Mouse (Mus musculus) retina, postnatal 1 day (tissue): Measurements from ENCODE around the gene Eml1.

Source experiments
- DNase-seq: peaks from one replicate; pipeline ENCODE4 v3.0.0-alpha.2; 2012

The Eml1 gene

GRCm38 (mm10) chr12:108370596-108371428, at the start of gene Eml1:
Eml1 (plus strand) TSS chr12:108370957.
- no peak for DNase-seq

GRCm38 (mm10) chr12:108326401-108326800, 44.4 kb upstream of the Eml1 start:
- DNase-seq: no peak

GRCm38 (mm10) chr12:108327889-108328491, 42.8 kb upstream of the Eml1 start:
- peak; percentile 85 for DNase-seq

GRCm38 (mm10) chr12:108333056-108333455, 37.7 kb upstream of the Eml1 start:
- peak; percentile 92 for DNase-seq

- DNase-seq: no peak
Measured at GRCm38 (mm10) chr12:108333481-108333882, 37.3 kb upstream of the Eml1 start.

GRCm38 (mm10) chr12:108333895-108334445, 36.8 kb upstream of the Eml1 start, which contains the start of gene Cyp46a1:
Cyp46a1 (plus strand) TSS chr12:108334381.
- peak; percentile 100 for DNase-seq

- no peak for DNase-seq
Measured at GRCm38 (mm10) chr12:108334529-108334928, 36.2 kb upstream of the Eml1 start.

GRCm38 (mm10) chr12:108338572-108339190, 32.1 kb upstream of the Eml1 start:
- DNase-seq: peak; percentile 80

- DNase-seq: no peak
Measured at GRCm38 (mm10) chr12:108348151-108348550, 22.6 kb upstream of the Eml1 start.

- no peak for DNase-seq
Measured at GRCm38 (mm10) chr12:108349026-108349425, 21.7 kb upstream of the Eml1 start.

GRCm38 (mm10) chr12:108350931-108351330, 19.8 kb upstream of the Eml1 start:
- no peak for DNase-seq

GRCm38 (mm10) chr12:108352371-108353136, 18.2 kb upstream of the Eml1 start:
- no peak for DNase-seq

- DNase-seq: no peak
Measured at GRCm38 (mm10) chr12:108354284-108354683, 16.5 kb upstream of the Eml1 start.

- DNase-seq: no peak
Measured at GRCm38 (mm10) chr12:108355271-108355670, 15.5 kb upstream of the Eml1 start.

GRCm38 (mm10) chr12:108355986-108356385, 14.8 kb upstream of the Eml1 start:
- no peak for DNase-seq

GRCm38 (mm10) chr12:108363796-108364195, 7.0 kb upstream of the Eml1 start:
- peak; percentile 86 for DNase-seq

GRCm38 (mm10) chr12:108365340-108365739, 5.4 kb upstream of the Eml1 start:
- peak; percentile 84 for DNase-seq

GRCm38 (mm10) chr12:108365868-108366267, 4.9 kb upstream of the Eml1 start:
- DNase-seq: no peak

GRCm38 (mm10) chr12:108367909-108368308, 2.8 kb upstream of the Eml1 start:
- no peak for DNase-seq

GRCm38 (mm10) chr12:108368921-108369320, 1.8 kb upstream of the Eml1 start:
- DNase-seq: no peak

GRCm38 (mm10) chr12:108371429-108371765, 640 bp downstream of the Eml1 start:
- no peak for DNase-seq

- DNase-seq: no peak
Measured at GRCm38 (mm10) chr12:108372241-108372640, 1.5 kb downstream of the Eml1 start.

GRCm38 (mm10) chr12:108373611-108374010, 2.9 kb downstream of the Eml1 start:
- DNase-seq: no peak
